Mouse (Mus musculus): ENCODE measurements at regions not wholly inside any gene's neighbourhood (a gene's known extent, or its start where the extent isn't known, plus 50 kb on each side); places are given as distances from the start of the nearest gene placed in this dataset.

GRCm38 (mm10) chr12:52622398-52622797 is 76.8 kb upstream of the Akap6 start:
- Histone ChIP-seq H3K4me3 (ENCODE audit: insufficient read depth, low read depth, low read length) (no peak overlapping the region), H3K27ac (ENCODE audit: insufficient read depth, low read depth, low read length) (no peak overlapping the region), H3K4me1 (ENCODE audit: control insufficient read depth, insufficient read depth, low read length) (no peaks in the 10 kb centered on the region)
- WGBS, result 96% methylated on average over 6 of the region's 6 CpGs
- no peak for TF ChIP-seq POLR2A (IDR thresholded peaks at IDR 0.05; ENCODE audit: insufficient read depth, low read depth, low read length)
- TF ChIP-seq CTCF (IDR thresholded peaks at IDR 0.05; ENCODE audit: insufficient read depth, low read depth, low read length), result no peak

DNA sequence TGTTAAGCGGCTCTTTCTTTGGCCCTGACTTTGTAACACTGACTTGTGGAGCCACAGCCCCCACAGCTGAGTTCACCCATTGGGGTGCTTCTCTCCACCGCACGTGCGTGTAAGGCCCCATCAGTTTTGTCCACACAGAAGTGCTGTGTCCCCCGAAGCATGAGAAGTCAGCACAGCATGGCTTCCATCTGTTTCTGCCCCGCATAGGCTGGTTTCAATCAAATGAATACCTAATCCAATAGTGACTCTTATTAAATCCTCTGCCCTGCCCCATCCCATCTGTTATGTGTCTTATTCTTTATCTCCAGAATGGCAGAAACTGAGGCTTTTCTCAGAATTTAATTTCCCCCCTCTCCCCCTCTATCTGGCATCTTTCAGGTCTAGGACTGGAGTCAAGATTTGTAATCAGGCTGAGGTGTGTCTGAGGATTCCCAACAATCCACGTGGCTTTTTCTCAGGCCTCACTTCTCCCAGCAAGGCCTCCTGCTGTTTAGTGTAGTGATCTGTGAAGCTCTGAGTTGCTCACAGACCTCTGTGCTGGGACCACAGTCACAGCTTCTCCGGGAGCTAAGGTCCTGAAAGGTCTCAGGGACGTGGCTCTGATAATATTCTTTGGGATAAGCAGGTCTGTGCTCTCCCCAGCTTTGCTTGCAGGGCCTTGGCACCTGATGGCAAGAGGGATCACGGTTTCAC is 75.6 kb upstream of the Akap6 start:
- 82% methylated on average over 10 of the region's 10 CpGs for WGBS
- no peak overlapping the region for H3K4me3 ChIP-seq (ENCODE audit: insufficient read depth, low read depth, low read length)
- H3K27ac ChIP-seq (ENCODE audit: insufficient read depth, low read depth, low read length), result no peak overlapping the region
- TF ChIP-seq POLR2A (IDR thresholded peaks at IDR 0.05; ENCODE audit: insufficient read depth, low read depth, low read length) (no peak), CTCF (IDR thresholded peaks at IDR 0.05; ENCODE audit: insufficient read depth, low read depth, low read length) (no peak)
- no peaks in the 10 kb centered on the region for H3K4me1 ChIP-seq (ENCODE audit: control insufficient read depth, insufficient read depth, low read length)

DNA sequence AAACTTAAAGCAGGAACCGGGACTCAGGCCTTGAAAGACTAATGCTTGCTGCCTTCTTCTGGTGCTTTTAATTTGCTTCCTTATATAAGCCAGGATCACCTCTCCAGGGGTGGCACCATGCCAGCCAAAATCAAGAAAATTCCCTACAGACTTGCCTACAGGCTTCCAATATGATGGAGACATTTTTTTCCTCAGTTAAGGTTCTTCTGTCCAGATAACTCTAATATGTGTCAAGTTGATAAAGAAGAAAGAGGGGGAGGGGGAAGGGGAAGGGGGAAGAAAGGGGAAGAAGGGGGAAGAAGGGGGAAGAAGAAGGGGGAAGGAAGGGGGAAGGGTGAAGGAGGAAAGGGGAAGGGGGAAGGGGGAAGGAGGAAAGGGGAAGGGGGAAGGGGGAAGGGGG is 74.3 kb upstream of the Akap6 start:
- Histone ChIP-seq H3K4me3 (ENCODE audit: insufficient read depth, low read depth, low read length) (no peak overlapping the region), H3K4me1 (ENCODE audit: control insufficient read depth, insufficient read depth, low read length) (peaks cover 2% of the 10 kb centered on the region; the same call in 1 of the 2 replicates), H3K27ac (ENCODE audit: insufficient read depth, low read depth, low read length) (no peak overlapping the region)
- WGBS, result 78% methylated on average over 1 of the region's 1 CpGs
- no peak for TF ChIP-seq CTCF (IDR thresholded peaks at IDR 0.05; ENCODE audit: insufficient read depth, low read depth, low read length)
- TF ChIP-seq POLR2A (IDR thresholded peaks at IDR 0.05; ENCODE audit: insufficient read depth, low read depth, low read length), result no peak

GRCm38 (mm10) chr12:52628771-52629170 is 70.4 kb upstream of the Akap6 start:
- Histone ChIP-seq H3K4me3 (ENCODE audit: insufficient read depth, low read depth, low read length) (no peak overlapping the region), H3K4me1 (ENCODE audit: control insufficient read depth, insufficient read depth, low read length) (peaks cover 2% of the 10 kb centered on the region; the same call in 1 of the 2 replicates), H3K27ac (ENCODE audit: insufficient read depth, low read depth, low read length) (peak overlapping the region; percentile 42)
- WGBS, result 39% methylated on average over 5 of the region's 5 CpGs
- TF ChIP-seq CTCF (IDR thresholded peaks at IDR 0.05; ENCODE audit: insufficient read depth, low read depth, low read length) (no peak), POLR2A (IDR thresholded peaks at IDR 0.05; ENCODE audit: insufficient read depth, low read depth, low read length) (no peak)

GRCm38 (mm10) chr12:52635121-52635878 is 63.9 kb upstream of the Akap6 start:
- Histone ChIP-seq H3K27ac (ENCODE audit: insufficient read depth, low read depth, low read length) (no peak overlapping the region), H3K4me1 (ENCODE audit: control insufficient read depth, insufficient read depth, low read length) (0 out of 2 replicates have a peak, but pooled peaks cover 2% of the 10 kb centered on the region), H3K4me3 (ENCODE audit: insufficient read depth, low read depth, low read length) (no peak overlapping the region)
- 52% methylated on average over 8 of the region's 8 CpGs for WGBS
- TF ChIP-seq POLR2A (IDR thresholded peaks at IDR 0.05; ENCODE audit: insufficient read depth, low read depth, low read length) (no peak), CTCF (IDR thresholded peaks at IDR 0.05; ENCODE audit: insufficient read depth, low read depth, low read length) (no peak)

DNA sequence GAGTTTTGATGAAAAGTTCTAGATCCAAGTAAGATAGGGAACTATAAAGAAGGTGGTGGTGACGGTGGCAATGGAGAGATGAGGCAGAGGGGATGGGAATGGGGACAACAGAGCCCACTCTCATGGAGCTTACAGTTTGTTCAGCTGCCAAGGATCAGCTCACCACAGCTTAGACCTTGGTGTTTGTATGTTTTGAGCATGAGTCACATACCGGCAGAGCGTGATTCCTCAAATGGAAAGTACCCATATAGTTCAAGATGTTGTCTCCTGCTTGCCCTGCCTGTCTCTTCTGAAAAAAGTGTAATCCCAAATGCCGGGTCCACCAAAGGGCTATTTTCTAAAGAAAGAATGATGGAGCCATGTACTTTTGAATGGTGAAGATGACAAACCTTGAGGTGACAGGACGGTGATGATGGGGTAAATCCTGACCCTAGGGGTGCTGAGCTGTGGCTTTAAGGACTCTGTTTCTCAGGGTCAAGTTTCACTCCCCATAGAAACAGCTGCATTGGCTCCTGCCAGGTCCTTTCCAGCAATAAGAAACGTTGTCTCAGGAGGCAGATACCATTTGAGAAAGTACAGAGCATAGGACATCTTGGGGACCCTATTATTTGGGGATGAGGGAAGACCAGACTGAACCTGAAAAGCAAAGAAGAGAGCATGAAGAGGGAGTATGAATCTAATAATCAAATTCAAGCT is 62.8 kb upstream of the Akap6 start:
- no peak for TF ChIP-seq POLR2A (IDR thresholded peaks at IDR 0.05; ENCODE audit: insufficient read depth, low read depth, low read length)
- TF ChIP-seq CTCF (IDR thresholded peaks at IDR 0.05; ENCODE audit: insufficient read depth, low read depth, low read length), result no peak

GRCm38 (mm10) chr12:52636920-52637319 is 62.3 kb upstream of the Akap6 start:
- H3K27ac ChIP-seq (ENCODE audit: insufficient read depth, low read depth, low read length), result no peak overlapping the region
- 0 out of 2 replicates have a peak, but pooled peaks cover 2% of the 10 kb centered on the region for H3K4me1 ChIP-seq (ENCODE audit: control insufficient read depth, insufficient read depth, low read length)
- WGBS, result 93% methylated on average over 4 of the region's 4 CpGs
- TF ChIP-seq CTCF (IDR thresholded peaks at IDR 0.05; ENCODE audit: insufficient read depth, low read depth, low read length) (no peak), POLR2A (IDR thresholded peaks at IDR 0.05; ENCODE audit: insufficient read depth, low read depth, low read length) (no peak)
- H3K4me3 ChIP-seq (ENCODE audit: insufficient read depth, low read depth, low read length), result no peak overlapping the region

More for the DNA sequence above, 62.8 kb upstream of the Akap6 start:
- H3K4me3 ChIP-seq (ENCODE audit: insufficient read depth, low read depth, low read length), result no peak overlapping the region
- H3K4me1 ChIP-seq (ENCODE audit: control insufficient read depth, insufficient read depth, low read length), result 0 out of 2 replicates have a peak, but pooled peaks cover 2% of the 10 kb centered on the region
- 73% methylated on average over 6 of the region's 6 CpGs for WGBS
- no peak overlapping the region for H3K27ac ChIP-seq (ENCODE audit: insufficient read depth, low read depth, low read length)

DNA sequence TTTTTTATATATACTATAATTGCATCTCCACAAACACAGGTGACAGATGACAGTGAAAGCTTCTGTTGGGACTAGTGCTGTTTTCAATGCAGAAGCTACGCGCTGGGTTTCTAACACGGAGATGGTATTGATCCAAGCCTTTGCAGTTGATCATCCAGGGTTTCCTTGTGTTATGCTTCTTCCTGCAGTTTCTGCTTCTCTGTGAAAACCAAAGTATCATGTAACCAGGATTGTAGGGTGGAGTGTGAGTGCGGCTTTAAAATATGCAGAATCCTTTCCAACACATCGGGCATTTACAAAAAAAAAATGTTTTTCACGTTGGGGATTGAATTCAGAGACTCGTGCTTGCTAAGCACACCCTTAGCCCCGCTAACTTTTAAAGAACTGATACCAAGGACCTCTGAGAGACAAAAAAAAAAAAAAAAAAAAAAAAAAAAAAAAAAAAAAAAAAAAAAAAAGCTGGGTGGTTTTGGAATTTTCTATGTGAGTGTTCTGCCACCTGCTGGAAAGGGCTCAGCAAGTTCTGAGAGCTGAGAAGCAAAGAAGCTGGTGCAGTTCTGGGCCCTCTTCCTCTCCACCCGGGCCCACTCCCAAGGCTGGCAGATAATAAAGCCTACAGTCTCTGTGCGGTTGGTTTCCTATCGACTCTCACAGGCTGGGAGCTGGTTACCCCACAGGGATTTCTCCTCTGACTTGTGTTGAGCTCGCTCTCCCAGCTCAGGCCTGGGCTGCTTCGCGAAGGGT is 61.5 kb upstream of the Akap6 start:
- WGBS, result 44% methylated on average over 14 of the region's 14 CpGs
- Histone ChIP-seq H3K4me3 (ENCODE audit: insufficient read depth, low read depth, low read length) (no peak overlapping the region), H3K4me1 (ENCODE audit: control insufficient read depth, insufficient read depth, low read length) (0 out of 2 replicates have a peak, but pooled peaks cover 2% of the 10 kb centered on the region), H3K27ac (ENCODE audit: insufficient read depth, low read depth, low read length) (no peak overlapping the region)
- no peak for TF ChIP-seq CTCF (IDR thresholded peaks at IDR 0.05; ENCODE audit: insufficient read depth, low read depth, low read length)
- TF ChIP-seq POLR2A (IDR thresholded peaks at IDR 0.05; ENCODE audit: insufficient read depth, low read depth, low read length), result no peak
